Mouse (Mus musculus) midbrain, embryonic 12.5 days (tissue): ENCODE measurements around the gene Chm. TPM values are rescaled to one million over a fixed set of nuclear protein-coding genes. Genes with fewer than 3 reads are reported as not detected.
"Not testable (repeated sequence)": the region's sequence is repeated elsewhere in the genome, so short reads cannot be mapped to it uniquely, and the experiment has no call there.

Experiments
- ATAC-seq: fragments of 200-750 bp; cut with Nextera tagmentation; 2 replicates; pipeline ENCODE4 v1.8.0; 2017; ENCODE audit warnings: low read depth, moderate TSS enrichment, moderate library complexity; ENCODE audit not compliant: low FRiP score
- H3K27ac ChIP-seq: fragments of 300-500 bp; sonication (generic); replicated peaks from 2 replicates; pipeline ENCODE4 v1.5.1; 2016; ENCODE audit warnings: mild to moderate bottlenecking
- H3K27me3 ChIP-seq: fragments of 300-500 bp; sonication (generic); 2 replicates; pipeline ENCODE4 v1.6.1; 2016; ENCODE audit warnings: mild to moderate bottlenecking
- H3K36me3 ChIP-seq: fragments of 300-500 bp; sonication (generic); 2 replicates; pipeline ENCODE4 v1.6.1; 2016
- H3K4me1 ChIP-seq: fragments of 300-500 bp; sonication (generic); 2 replicates; pipeline ENCODE4 v1.6.1; 2016
- H3K4me2 ChIP-seq: fragments of 300-500 bp; sonication (generic); replicated peaks from 2 replicates; pipeline ENCODE4 v1.6.1; 2016; ENCODE audit warnings: mild to moderate bottlenecking, moderate library complexity
- H3K4me3 ChIP-seq: fragments of 300-500 bp; sonication (generic); 2 replicates; pipeline ENCODE4 v1.5.1; 2016; ENCODE audit warnings: mild to moderate bottlenecking
- H3K9ac ChIP-seq: fragments of 300-500 bp; sonication (generic); replicated peaks from 2 replicates; pipeline ENCODE4 v1.6.1; 2016; ENCODE audit warnings: mild to moderate bottlenecking, moderate library complexity
- H3K9me3 ChIP-seq: fragments of 300-500 bp; sonication (generic); 2 replicates; pipeline ENCODE4 v1.6.1; 2016; ENCODE audit warnings: mild to moderate bottlenecking
- WGBS: fragments of 180-500 bp; shearing (Covaris S2); methylation state at CpG from one replicate; pipeline ENCODE4 v1.1.7; 2016; 5-methylcytosine and 5-hydroxymethylcytosine counted together
- polyA plus RNA-seq: library from polyadenylated mRNA; unstranded; fragments of >200 nt; fragmentation: Nextera tagmentation; extraction: Ambion mirVana; gene quantifications from 2 replicates; pipeline ENCODE4 v1.2.1, GENCODE M21; 2016

The Chm gene
- polyA plus RNA-seq, result 16.2 and 16.9 TPM in 2 replicates

DNA sequence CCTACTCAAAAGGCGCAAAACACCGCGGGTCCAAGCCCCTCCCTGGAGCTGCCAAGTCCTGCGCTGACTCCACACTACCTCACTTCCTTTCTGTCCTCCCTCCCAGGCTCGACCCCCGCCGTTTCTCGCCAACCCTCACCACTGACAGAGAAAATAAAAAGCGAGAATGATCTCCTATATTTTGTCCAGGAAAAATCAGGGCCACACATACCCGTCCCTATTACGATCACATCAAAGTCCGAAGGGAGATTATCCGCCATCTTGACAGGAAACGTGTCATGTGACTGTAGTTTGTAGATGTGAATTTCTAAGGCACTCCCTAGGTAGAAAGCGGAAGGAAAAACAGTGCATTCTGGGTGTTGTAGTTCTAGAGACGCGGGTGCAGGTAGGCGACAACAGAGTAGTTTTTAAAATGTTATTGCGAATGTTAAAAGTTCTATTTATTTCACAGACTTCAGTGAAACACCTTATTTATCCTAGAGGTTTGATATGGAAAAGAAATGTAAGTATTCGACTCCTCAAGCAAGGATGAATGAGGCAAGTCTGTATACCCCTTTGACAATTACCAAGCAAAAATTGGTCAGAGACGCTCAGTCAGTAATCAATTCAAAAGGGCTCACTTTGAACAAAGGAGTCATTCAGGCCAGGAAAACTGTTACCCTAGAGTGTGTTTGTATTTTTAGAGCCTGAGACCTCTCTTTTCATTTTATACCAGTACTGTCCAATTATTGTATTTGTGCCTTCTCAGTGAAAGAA is at the start of gene Chm:
Gene Chm (minus strand): TSS at position 288 of the 756 bp plus-strand sequence.
- peak; percentile 95 for ATAC-seq
- Histone ChIP-seq H3K27me3 (no peaks in the 10 kb centered on the region), H3K9me3 (no peaks in the 10 kb centered on the region), H3K4me3 (peak within 1 kb of the TSS; percentile 51), H3K9ac (peak within 1 kb of the TSS; percentile 53), H3K27ac (peak within 1 kb of the TSS; percentile 77), H3K4me2 (peak within 1 kb of the TSS; percentile 47), H3K36me3 (no peaks in the 10 kb centered on the region), H3K4me1 (no peaks in the 10 kb centered on the region)
- 16% methylated on average over 21 of the region's 21 CpGs for WGBS

- WGBS, result 21% methylated on average over 2 of the region's 2 CpGs
- H3K27ac ChIP-seq, result no peak overlapping the region
- H3K9ac ChIP-seq, result no peak overlapping the region
- no peak overlapping the region for H3K4me2 ChIP-seq
- H3K4me1 ChIP-seq, result no peaks in the 10 kb centered on the region
- no peak overlapping the region for H3K4me3 ChIP-seq
- no peaks in the 10 kb centered on the region for H3K27me3 ChIP-seq
- ATAC-seq, result no peak
- no peaks in the 10 kb centered on the region for H3K36me3 ChIP-seq
- H3K9me3 ChIP-seq, result no peaks in the 10 kb centered on the region
Observed at GRCm38 (mm10) chrX:113193901-113194300, 8.6 kb upstream of the Chm start.

DNA sequence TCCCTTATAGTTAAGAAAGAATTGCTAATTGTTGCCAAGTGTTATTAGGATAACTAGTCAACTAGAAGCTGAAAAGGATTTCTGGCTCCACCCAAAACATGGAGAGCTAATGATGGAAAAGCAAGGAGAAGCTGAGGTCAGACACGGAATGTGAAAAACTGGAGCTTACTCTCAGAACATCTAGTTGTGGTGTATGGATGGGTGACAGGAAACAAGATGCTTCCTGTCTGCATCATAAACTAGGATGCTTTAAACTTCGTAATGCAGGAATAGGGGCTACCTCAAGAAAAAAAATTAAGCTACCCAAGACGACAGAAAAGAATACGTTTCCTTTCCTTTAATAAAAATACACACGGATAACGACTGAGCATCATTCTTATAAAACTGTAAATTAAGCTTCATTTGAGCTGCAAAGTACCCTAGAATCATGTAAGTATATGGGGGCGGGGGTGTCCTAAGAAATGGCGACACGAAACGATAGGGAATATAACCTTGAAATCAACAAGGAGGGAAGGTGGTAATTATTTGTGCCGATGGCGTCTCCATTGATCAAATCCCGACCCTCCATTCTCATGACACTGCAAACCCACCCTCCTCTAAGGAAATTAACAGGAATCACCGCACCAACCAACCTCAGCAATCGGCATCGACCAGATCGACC is 618 bp downstream of the Chm start:
- ATAC-seq, result no peak; the same call in 1 of the 2 replicates
- peak overlapping the region; percentile 47 for H3K4me2 ChIP-seq
- 15% methylated on average over 17 of the region's 17 CpGs for WGBS

DNA sequence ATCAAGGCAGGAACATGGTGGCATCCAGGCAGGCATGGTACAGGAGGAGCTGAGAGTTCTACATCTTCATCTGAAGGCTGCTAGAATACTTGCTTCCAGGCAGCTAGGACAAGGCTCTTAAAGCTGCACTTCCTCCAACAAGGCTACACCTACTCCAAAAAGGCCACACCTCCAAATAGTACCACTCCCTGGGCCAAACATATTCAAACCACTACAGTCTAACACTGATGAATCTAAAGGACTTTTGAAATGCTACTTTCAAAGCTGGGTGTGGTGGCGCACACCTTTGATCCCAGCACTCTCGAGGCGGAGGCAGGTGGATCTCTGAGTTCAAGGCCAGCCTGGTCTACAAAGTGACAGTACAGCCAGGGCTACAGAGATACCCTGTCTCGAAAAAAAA is 4.5 kb downstream of the Chm start:
- not testable (repeated sequence) for H3K4me3 ChIP-seq, H3K9me3 ChIP-seq, H3K27me3 ChIP-seq, H3K27ac ChIP-seq, H3K4me1 ChIP-seq, H3K9ac ChIP-seq, H3K4me2 ChIP-seq, H3K36me3 ChIP-seq, ATAC-seq
- 92% methylated on average over 4 of the region's 4 CpGs for WGBS

More for the DNA sequence above, 618 bp downstream of the Chm start:
- Histone ChIP-seq H3K27ac (peak overlapping the region; percentile 77), H3K9ac (peak overlapping the region; percentile 53), H3K4me1 (no peaks in the 10 kb centered on the region), H3K4me3 (peak overlapping the region; percentile 51), H3K9me3 (no peaks in the 10 kb centered on the region), H3K27me3 (no peaks in the 10 kb centered on the region), H3K36me3 (no peaks in the 10 kb centered on the region)

DNA sequence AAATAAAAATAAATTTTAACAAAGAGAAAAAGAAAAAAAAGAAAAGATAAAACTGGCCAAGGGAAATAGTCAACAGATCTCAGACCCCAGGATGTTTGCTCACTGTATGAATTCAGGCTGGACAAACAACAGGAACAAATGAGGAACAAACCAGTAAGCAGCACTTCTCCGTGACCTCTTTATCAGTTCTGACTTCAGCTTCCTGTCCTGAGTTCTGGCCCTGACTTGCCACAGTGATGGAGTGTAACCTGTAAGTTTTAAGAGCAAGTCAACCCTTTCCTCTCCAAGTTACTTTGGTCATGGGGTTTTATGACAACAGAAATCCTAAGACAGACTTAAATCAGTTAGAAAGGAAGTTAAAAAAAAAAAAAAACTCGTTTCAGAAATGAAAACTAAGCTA is 12.6 kb downstream of the Chm start:
- H3K4me1 ChIP-seq, result no peaks in the 10 kb centered on the region
- no peak overlapping the region for H3K4me2 ChIP-seq
- no peak for ATAC-seq
- 75% methylated on average over 2 of the region's 2 CpGs for WGBS
- no peaks in the 10 kb centered on the region for H3K27me3 ChIP-seq
- no peaks in the 10 kb centered on the region for H3K9me3 ChIP-seq
- no peak overlapping the region for H3K9ac ChIP-seq
- no peaks in the 10 kb centered on the region for H3K36me3 ChIP-seq
- no peak overlapping the region for H3K27ac ChIP-seq
- H3K4me3 ChIP-seq, result no peak overlapping the region

- Histone ChIP-seq H3K36me3 (no peaks in the 10 kb centered on the region), H3K4me3 (no peak overlapping the region), H3K27ac (no peak overlapping the region), H3K27me3 (no peaks in the 10 kb centered on the region), H3K4me2 (no peak overlapping the region), H3K4me1 (no peaks in the 10 kb centered on the region), H3K9me3 (no peaks in the 10 kb centered on the region), H3K9ac (no peak overlapping the region)
- WGBS, result 78% methylated on average over 1 of the region's 1 CpGs
- ATAC-seq, result no peak
Observed at GRCm38 (mm10) chrX:113172271-113172670, 13.0 kb downstream of the Chm start.

DNA sequence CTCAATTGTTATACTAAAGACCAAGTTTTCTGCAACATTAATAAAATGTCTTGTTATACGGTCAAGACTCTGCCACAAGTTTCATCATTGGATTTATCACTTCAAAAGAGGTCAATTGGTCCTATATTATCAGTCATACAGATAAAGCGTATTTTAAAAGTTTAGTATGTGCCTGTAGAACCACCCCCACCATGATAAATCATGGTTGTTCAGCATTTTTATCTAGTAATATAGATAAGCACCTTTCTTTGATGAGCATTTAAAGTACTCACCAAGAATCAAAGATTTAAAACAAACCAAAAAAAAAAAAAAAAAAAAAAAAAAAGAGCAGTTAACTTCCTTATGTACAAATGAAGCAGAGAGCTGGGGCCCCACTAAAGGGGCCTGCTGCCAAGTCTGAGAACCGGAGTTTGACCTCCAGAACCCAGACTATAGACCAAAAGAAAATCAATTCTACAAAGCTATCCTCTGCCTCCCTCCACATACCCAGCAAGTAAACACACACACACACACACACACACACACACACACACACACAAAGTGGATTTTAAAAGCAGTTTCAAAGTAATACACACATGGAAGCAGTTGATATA is 25.0 kb downstream of the Chm start:
- 80% methylated on average over 3 of the region's 3 CpGs for WGBS
- Histone ChIP-seq H3K9me3 (no peaks in the 10 kb centered on the region), H3K36me3 (no peaks in the 10 kb centered on the region), H3K4me1 (no peaks in the 10 kb centered on the region), H3K4me2 (no peak overlapping the region), H3K4me3 (no peak overlapping the region), H3K9ac (no peak overlapping the region), H3K27ac (no peak overlapping the region), H3K27me3 (no peaks in the 10 kb centered on the region)
- no peak for ATAC-seq

DNA sequence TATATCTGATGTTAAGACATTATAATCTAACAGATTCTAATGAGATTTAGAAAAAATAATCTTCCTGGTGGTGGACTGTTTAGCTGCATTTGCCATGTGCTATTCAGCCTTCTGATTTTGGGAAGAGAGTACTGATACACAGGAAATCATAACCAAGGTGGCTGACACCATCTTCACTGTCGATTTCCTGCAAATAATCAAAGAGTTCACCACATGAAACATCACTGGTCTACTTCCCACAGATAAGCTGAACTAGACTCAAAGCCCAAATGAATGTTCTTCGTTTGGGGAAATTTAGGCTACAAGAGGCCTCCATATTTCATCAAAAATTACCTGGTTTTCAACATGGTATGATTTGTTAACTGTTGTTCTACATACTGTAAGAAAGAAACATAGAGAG is 101.1 kb downstream of the Chm start:
- ATAC-seq, result no peak
- Histone ChIP-seq H3K4me1 (no peaks in the 10 kb centered on the region), H3K36me3 (no peaks in the 10 kb centered on the region), H3K9me3 (no peaks in the 10 kb centered on the region), H3K27me3 (no peaks in the 10 kb centered on the region), H3K4me2 (no peak overlapping the region), H3K4me3 (no peak overlapping the region), H3K27ac (no peak overlapping the region), H3K9ac (no peak overlapping the region)
- 71% methylated on average over 2 of the region's 2 CpGs for WGBS

DNA sequence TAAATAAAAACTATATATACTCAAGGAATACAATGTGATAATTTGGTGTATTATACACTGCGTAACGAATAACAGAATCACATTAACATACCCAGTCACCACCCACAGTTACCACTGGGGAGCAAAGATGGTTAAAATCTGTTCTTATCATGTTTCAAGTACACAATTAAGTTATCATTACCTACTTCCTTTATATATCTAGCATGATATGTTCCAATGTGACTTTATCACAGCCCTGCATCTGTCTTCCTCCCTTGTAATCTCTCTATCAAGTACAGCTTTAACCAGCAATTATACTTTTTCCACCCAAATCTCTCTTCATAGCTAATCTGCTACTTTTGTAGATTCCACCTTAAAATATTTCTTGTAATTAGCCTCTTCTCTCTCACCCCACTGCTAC is 109.3 kb downstream of the Chm start:
- ATAC-seq, result no peak
- Histone ChIP-seq H3K27me3 (no peaks in the 10 kb centered on the region), H3K36me3 (0 out of 2 replicates have a peak, but pooled peaks cover 5% of the 10 kb centered on the region), H3K9ac (no peak overlapping the region), H3K9me3 (no peaks in the 10 kb centered on the region), H3K4me3 (no peak overlapping the region), H3K27ac (no peak overlapping the region), H3K4me2 (no peak overlapping the region), H3K4me1 (no peaks in the 10 kb centered on the region)
- 95% methylated on average over 2 of the region's 2 CpGs for WGBS

DNA sequence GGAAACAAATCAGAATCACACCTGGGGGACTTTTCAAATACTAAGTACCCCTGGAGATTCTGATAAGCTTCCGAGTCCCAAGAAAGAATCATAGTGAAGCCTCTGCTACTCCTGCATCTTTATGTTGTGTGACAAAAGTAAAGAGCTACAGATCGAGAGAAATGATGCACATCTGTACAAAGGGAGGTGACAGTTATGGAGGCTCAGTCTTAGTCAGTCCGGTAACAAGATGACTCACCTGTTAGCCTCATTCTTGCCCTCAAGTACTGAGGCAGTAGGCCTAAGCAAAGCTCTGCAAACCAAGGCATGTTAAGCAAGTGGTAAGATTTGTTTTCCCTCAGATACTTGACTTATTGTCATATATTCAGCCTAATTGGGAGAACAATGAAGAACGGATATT is 110.5 kb downstream of the Chm start:
- no peak for ATAC-seq

GRCm38 (mm10) chrX:113003621-113004020 is 181.7 kb downstream of the Chm start:
- ATAC-seq, result no peak
- 96% methylated on average over 3 of the region's 3 CpGs for WGBS

More for the DNA sequence above, 110.5 kb downstream of the Chm start:
- Histone ChIP-seq H3K27me3 (no peaks in the 10 kb centered on the region), H3K9ac (no peak overlapping the region), H3K4me2 (no peak overlapping the region), H3K36me3 (0 out of 2 replicates have a peak, but pooled peaks cover 5% of the 10 kb centered on the region), H3K4me1 (no peaks in the 10 kb centered on the region), H3K9me3 (no peaks in the 10 kb centered on the region), H3K4me3 (no peak overlapping the region), H3K27ac (no peak overlapping the region)
- 89% methylated on average over 4 of the region's 4 CpGs for WGBS

GRCm38 (mm10) chrX:113002192-113002591 is 183.1 kb downstream of the Chm start:
- Histone ChIP-seq H3K27me3 (no peaks in the 10 kb centered on the region), H3K36me3 (no peaks in the 10 kb centered on the region), H3K4me2 (no peak overlapping the region), H3K4me3 (no peak overlapping the region), H3K9ac (no peak overlapping the region), H3K9me3 (no peaks in the 10 kb centered on the region), H3K4me1 (no peaks in the 10 kb centered on the region), H3K27ac (no peak overlapping the region)
- no peak for ATAC-seq
- 76% methylated on average over 3 of the region's 3 CpGs for WGBS

More at GRCm38 (mm10) chrX:113003621-113004020, 181.7 kb downstream of the Chm start:
- no peaks in the 10 kb centered on the region for H3K36me3 ChIP-seq
- H3K4me2 ChIP-seq, result no peak overlapping the region
- no peak overlapping the region for H3K9ac ChIP-seq
- H3K4me3 ChIP-seq, result no peak overlapping the region
- H3K4me1 ChIP-seq, result no peaks in the 10 kb centered on the region
- H3K9me3 ChIP-seq, result no peaks in the 10 kb centered on the region
- no peak overlapping the region for H3K27ac ChIP-seq
- H3K27me3 ChIP-seq, result no peaks in the 10 kb centered on the region
